13 mouse cellular contexts compared by ENCODE assay signal in genomic region chr10:82851751-82852150, GRCm38 (mm10). TPM values are rescaled to one million over a fixed set of nuclear protein-coding genes. Genes with fewer than 3 reads are reported as not detected.
"Had no signal": no experiment of that assay in that cellular context is flagged by ENCODE, and none has a peak within 500 bp of the region (broad histone marks: within the 10 kb centered on the region; RNA-seq: fewer than 3 reads in every experiment).

No protein-coding gene starts in this region.

- DNase-seq: kidney, postnatal 25 days; left cerebral cortex, postnatal 4 days; lung, adult 18-20 months; lung, postnatal 36 days; right cerebral cortex, postnatal 4 days; spleen, adult 18-20 months; thymus, adult 2 months; thymus, postnatal 25 days had no signal

- H3K27me3 ChIP-seq: limb, embryonic 13.5 days; midbrain, embryonic 15.5 days; neural tube, embryonic 13.5 days; stomach, embryonic 15.5 days had no signal

- H3K36me3 ChIP-seq: limb, embryonic 13.5 days; midbrain, embryonic 15.5 days; neural tube, embryonic 13.5 days; stomach, embryonic 15.5 days had no signal

- H3K4me3 ChIP-seq: limb, embryonic 13.5 days; midbrain, embryonic 15.5 days; neural tube, embryonic 13.5 days; stomach, embryonic 15.5 days had no signal

- ATAC-seq: lung, postnatal 0 days; midbrain, embryonic 15.5 days had no signal

RNA-seq across cellular contexts. Expression of gene Eid3, which starts 14.7 kb away (rescaled TPM):
- polyA plus RNA-seq: lung, postnatal 0 days had no signal
